Mouse (Mus musculus): ENCODE results near the gene Dazap2. TPM values are rescaled to one million over a fixed set of nuclear protein-coding genes. Genes with fewer than 3 reads are reported as not detected.

Dazap2 gene
- total and polyA plus RNA-seq, 3 experiments: 56.0 to 213 (median 159) TPM

GRCm38 (mm10) chr15:100630126-100630525 is 15.0 kb downstream of the Dazap2 start:
- no peak overlapping the region for H3K4me3 ChIP-seq (replicated peaks in 1 of 3; ENCODE audit: low read depth in 2 of 3, low read length in 2 of 3, poor library complexity in 1 of 3)
- dilution Hi-C loops (cut with MboI; ENCODE audit: extremely low pct_ligation_motif_present, extremely low pct_unique_long_range_greater_than_20kb, low sequenced_read_pairs) (no loop called here), in situ Hi-C loops (cut with MboI; ENCODE audit: low pct_ligation_motif_present, low pct_unique_long_range_greater_than_20kb, low sequenced_read_pairs) (no loop called here)
- H3K4me2 ChIP-seq (ENCODE audit: insufficient read depth, low read depth, poor library complexity, severe bottlenecking): no peak overlapping the region
- DNase-seq (ENCODE audit: extremely low read depth): no peak
- no peaks in the 10 kb centered on the region for H3K79me2 ChIP-seq (replicated peaks; ENCODE audit: control insufficient read depth, extremely low read depth, insufficient read depth, poor library complexity, severe bottlenecking)
- peaks cover 7 to 33% of the 10 kb centered on the region in 2 experiments; a peak in 3 of 4 replicates for H3K4me1 ChIP-seq (ENCODE audit: control insufficient read depth in 1 of 2, insufficient read depth in 2 of 2)
- peaks cover 0 to 2% of the 10 kb centered on the region in 2 experiments for H3K36me3 ChIP-seq (replicated peaks in 1 of 2; ENCODE audit: control insufficient read depth in 1 of 2, insufficient read depth in 1 of 2, low read length in 1 of 2)
- TF ChIP-seq ZC3H11A (IDR thresholded peaks at IDR 0.05; ENCODE audit: low read depth, low read length): no peak
- no peak for TF ChIP-seq TCF12 (IDR thresholded peaks at IDR 0.05; ENCODE audit: low read depth, low read length)
- no peak for TF ChIP-seq GABPA (IDR thresholded peaks at IDR 0.05; ENCODE audit: insufficient replicate concordance, low read depth, low read length)
- no peak for TF ChIP-seq CHD2 (IDR thresholded peaks at IDR 0.05; ENCODE audit: low read length)
- TF ChIP-seq SIN3A (IDR thresholded peaks at IDR 0.05; ENCODE audit: low read length): no peak
- TF ChIP-seq MEF2A (IDR thresholded peaks at IDR 0.05; ENCODE audit: borderline replicate concordance, low read depth, low read length): no peak
- TF ChIP-seq USF1 (IDR thresholded peaks at IDR 0.05; ENCODE audit: low read depth, low read length): no peak
- TF ChIP-seq CHD1 (IDR thresholded peaks at IDR 0.05; ENCODE audit: low read depth, low read length): no peak
- TF ChIP-seq KAT2A (IDR thresholded peaks at IDR 0.05; ENCODE audit: insufficient replicate concordance, low read length): no peak
- no peak for TF ChIP-seq JUND (conservative IDR thresholded peaks at IDR 0.05; ENCODE audit: low read depth, low read length)
- no peak for TF ChIP-seq CTCF (conservative IDR thresholded peaks at IDR 0.05 in 1 of 2, IDR thresholded peaks at IDR 0.05 in 1 of 2; ENCODE audit: low read depth in 2 of 2, low read length in 2 of 2)
- no peak for TF ChIP-seq ZKSCAN1 (IDR thresholded peaks at IDR 0.05; ENCODE audit: borderline replicate concordance, low read depth, low read length)
- no peak for TF ChIP-seq EP300 (IDR thresholded peaks at IDR 0.05; ENCODE audit: low read length)
- TF ChIP-seq ZMIZ1 (IDR thresholded peaks at IDR 0.05; ENCODE audit: low read depth, low read length): no peak
- H3K27ac ChIP-seq (ENCODE audit: insufficient read depth, low read depth): no peak overlapping the region
- H3K9ac ChIP-seq (ENCODE audit: insufficient read depth, low read depth): no peak overlapping the region
- H3K27me3 ChIP-seq (replicated peaks): peaks cover 4% of the 10 kb centered on the region
- no peaks in the 10 kb centered on the region for H3K9me3 ChIP-seq (replicated peaks; ENCODE audit: low read length)

- dilution Hi-C loops (cut with MboI; ENCODE audit: extremely low pct_ligation_motif_present, extremely low pct_unique_long_range_greater_than_20kb, low sequenced_read_pairs): no loop called here
- no peak for DNase-seq (ENCODE audit: extremely low read depth)
- no peak overlapping the region for H3K4me3 ChIP-seq (replicated peaks in 1 of 3; ENCODE audit: low read depth in 2 of 3, low read length in 2 of 3, poor library complexity in 1 of 3)
- TF ChIP-seq USF2 (conservative IDR thresholded peaks at IDR 0.05; ENCODE audit: low read depth, low read length) (no peak), TCF12 (IDR thresholded peaks at IDR 0.05; ENCODE audit: low read depth, low read length) (no peak), TBP (conservative IDR thresholded peaks at IDR 0.05; ENCODE audit: low read depth, low read length) (no peak), UBTF (IDR thresholded peaks at IDR 0.05; ENCODE audit: low read depth, low read length) (no peak), MXI1 (IDR thresholded peaks at IDR 0.05; ENCODE audit: low read depth, low read length) (no peak), ETS1 (conservative IDR thresholded peaks at IDR 0.05; ENCODE audit: low read depth, low read length) (no peak), MAFK (IDR thresholded peaks at IDR 0.05; ENCODE audit: insufficient replicate concordance, low read length) (no peak), POLR2AphosphoS2 (IDR thresholded peaks at IDR 0.05; ENCODE audit: low read depth, low read length) (no peak)
- no peaks in the 10 kb centered on the region for H3K79me2 ChIP-seq (replicated peaks; ENCODE audit: control insufficient read depth, extremely low read depth, insufficient read depth, poor library complexity, severe bottlenecking)
- peaks cover 7 to 42% of the 10 kb centered on the region in 2 experiments; a peak in 3 of 4 replicates for H3K4me1 ChIP-seq (ENCODE audit: control insufficient read depth in 1 of 2, insufficient read depth in 2 of 2)
- H3K36me3 ChIP-seq (replicated peaks in 1 of 2; ENCODE audit: control insufficient read depth in 1 of 2, insufficient read depth in 1 of 2, low read length in 1 of 2): no peaks in the 10 kb centered on the region
- H3K27me3 ChIP-seq (replicated peaks): peaks cover 9% of the 10 kb centered on the region
- in situ Hi-C loops (cut with MboI; ENCODE audit: low pct_ligation_motif_present, low pct_unique_long_range_greater_than_20kb, low sequenced_read_pairs): no loop called here
- H3K9ac ChIP-seq (ENCODE audit: insufficient read depth, low read depth): no peak overlapping the region
- no peak overlapping the region for H3K4me2 ChIP-seq (ENCODE audit: insufficient read depth, low read depth, poor library complexity, severe bottlenecking)
- no peaks in the 10 kb centered on the region for H3K9me3 ChIP-seq (replicated peaks; ENCODE audit: low read length)
- H3K27ac ChIP-seq (ENCODE audit: insufficient read depth, low read depth): no peak overlapping the region
These were observed 16.5 kb downstream of the Dazap2 start for GRCm38 (mm10) chr15:100631454-100632170.
